Mouse (Mus musculus): ENCODE data around the gene Sema3b. TPM values are rescaled to one million over a fixed set of nuclear protein-coding genes. Genes with fewer than 3 reads are reported as not detected.
A peak's percentile ranks its signal among the peaks of the same experiment; 100 is the strongest.

Gene Sema3b
- polyA plus RNA-seq, 1 experiment: 4.3 TPM

DNA sequence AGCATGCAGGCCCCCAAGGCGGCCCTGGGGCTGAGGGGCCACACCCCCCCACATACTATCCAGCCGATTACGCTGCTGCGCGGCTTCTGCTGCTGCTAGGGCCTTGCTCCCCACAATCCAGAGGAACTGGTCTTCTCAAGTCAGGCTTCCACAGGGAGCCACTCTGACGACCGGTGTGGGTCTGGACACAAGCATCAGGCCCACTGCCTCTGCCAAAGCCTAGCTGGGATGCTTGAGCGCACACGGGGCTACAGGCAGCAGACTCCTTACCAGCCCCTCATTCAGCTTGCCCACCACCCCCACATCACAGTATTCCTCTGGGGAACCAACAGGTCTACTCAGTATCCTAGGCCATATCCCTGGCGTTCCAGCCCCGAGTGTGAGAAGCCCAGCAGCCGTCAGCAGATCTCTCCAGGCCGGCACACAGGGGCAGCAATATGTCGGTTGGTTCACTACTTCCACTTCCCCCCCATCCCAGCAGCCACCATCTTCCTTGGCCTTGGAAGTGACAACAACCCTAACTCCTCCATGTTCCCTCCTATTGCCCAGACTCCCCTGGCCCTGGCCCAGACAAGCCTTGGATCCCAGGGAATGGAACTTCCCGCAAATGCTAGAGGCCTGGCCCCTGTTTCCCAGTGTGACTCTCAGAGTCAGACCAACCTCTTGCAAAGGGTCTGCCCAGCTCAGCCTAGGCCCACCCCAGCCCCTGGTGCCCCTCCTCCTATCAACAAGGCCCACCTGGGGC is 24.8 kb upstream of the Sema3b start:
- H3K4me3 ChIP-seq (ENCODE audit: insufficient read depth, low read length): peak overlapping the region; percentile 62
- TF ChIP-seq CTCF (IDR thresholded peaks at IDR 0.05; ENCODE audit: extremely low read depth, insufficient read depth, low read length): no peak
- TF ChIP-seq POLR2A (IDR thresholded peaks at IDR 0.05; ENCODE audit: extremely low read depth, insufficient read depth, low read length): no peak
- peaks cover 6% of the 10 kb centered on the region for H3K4me1 ChIP-seq (ENCODE audit: control insufficient read depth, insufficient read depth, low read length)
- H3K27ac ChIP-seq (ENCODE audit: insufficient read depth, low read length): peak overlapping the region; percentile 85

DNA sequence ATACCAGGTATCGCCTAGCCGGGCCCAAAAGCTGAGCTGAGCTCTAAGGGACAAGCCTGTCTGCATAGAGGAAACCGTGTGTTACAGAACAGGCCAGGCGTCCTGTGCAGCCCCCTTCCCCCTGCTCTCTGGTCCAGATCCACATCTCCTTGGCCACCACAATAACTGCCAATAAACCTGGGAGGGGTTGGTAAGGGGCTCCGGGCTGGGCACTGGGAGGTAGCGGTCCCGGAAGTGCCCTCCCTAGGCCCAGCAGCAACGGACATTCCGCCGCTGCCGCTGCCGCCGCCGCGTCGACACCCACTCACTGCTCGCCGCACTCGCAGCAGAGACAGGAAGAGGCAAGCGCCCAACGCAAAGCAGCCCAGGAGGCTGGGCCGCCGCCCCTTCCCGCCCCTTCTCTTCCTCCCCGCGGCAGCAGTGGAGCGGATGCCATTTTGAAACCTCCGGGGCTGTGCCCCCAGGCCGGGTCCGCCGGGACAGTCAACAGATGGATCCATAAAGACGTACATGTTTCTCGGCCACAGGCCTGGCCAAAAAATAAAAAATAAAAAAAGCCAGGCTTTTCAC is 24.1 kb upstream of the Sema3b start:
- peaks cover 6% of the 10 kb centered on the region for H3K4me1 ChIP-seq (ENCODE audit: control insufficient read depth, insufficient read depth, low read length)

DNA sequence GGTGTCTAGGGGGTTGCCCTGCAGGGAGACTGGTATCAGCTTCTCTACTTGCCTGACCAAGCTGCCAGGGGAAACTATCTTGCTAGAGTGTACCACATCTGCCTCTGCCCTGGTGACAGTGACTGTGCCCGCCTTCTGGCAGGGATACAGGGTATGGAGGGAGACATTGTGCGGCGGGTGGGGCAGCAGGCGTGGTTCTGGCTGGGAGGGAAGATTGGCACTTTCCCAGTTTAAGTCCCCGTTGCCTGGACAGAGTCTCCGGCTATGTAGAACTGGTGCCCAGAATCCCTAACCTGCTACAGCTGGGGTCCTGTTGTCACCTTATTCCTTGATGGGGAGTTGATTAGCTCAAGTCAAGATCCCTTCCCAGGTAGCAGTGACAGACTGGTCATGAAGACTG is 23.4 kb upstream of the Sema3b start:
- Histone ChIP-seq H3K4me1 (ENCODE audit: control insufficient read depth, insufficient read depth, low read length) (peaks cover 11% of the 10 kb centered on the region), H3K27ac (ENCODE audit: insufficient read depth, low read length) (peak overlapping the region; percentile 85), H3K4me3 (ENCODE audit: insufficient read depth, low read length) (peak overlapping the region; percentile 62)
- no peak for TF ChIP-seq CTCF (IDR thresholded peaks at IDR 0.05; ENCODE audit: extremely low read depth, insufficient read depth, low read length)
- TF ChIP-seq POLR2A (IDR thresholded peaks at IDR 0.05; ENCODE audit: extremely low read depth, insufficient read depth, low read length): no peak

More for the DNA sequence above, 24.1 kb upstream of the Sema3b start:
- H3K27ac ChIP-seq (ENCODE audit: insufficient read depth, low read length): peak overlapping the region; percentile 85
- peak overlapping the region; percentile 62 for H3K4me3 ChIP-seq (ENCODE audit: insufficient read depth, low read length)
- TF ChIP-seq CTCF (IDR thresholded peaks at IDR 0.05; ENCODE audit: extremely low read depth, insufficient read depth, low read length): no peak
- TF ChIP-seq POLR2A (IDR thresholded peaks at IDR 0.05; ENCODE audit: extremely low read depth, insufficient read depth, low read length): peak; percentile 63; the same call in 1 of the 2 replicates

DNA sequence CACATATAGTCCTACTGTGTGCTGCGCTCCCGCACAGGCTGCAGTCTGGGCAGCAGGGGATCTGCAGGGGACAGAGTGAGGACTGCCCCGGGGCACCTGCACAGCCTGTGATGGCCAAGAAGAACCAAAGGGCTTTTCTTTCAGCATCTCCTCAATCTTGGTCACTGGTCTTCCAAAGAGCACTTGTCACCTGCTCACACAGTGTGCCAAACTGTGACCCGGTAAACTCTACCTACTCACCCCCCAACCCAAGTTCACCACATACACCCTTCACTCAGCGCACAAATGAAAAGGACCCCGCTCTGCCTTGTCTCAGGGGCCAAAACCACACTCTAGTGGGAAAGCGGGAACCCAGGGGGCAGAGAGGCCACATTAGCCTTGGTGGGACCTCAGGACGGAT is 22.8 kb upstream of the Sema3b start:
- H3K4me3 ChIP-seq (ENCODE audit: insufficient read depth, low read length): no peak overlapping the region
- TF ChIP-seq POLR2A (IDR thresholded peaks at IDR 0.05; ENCODE audit: extremely low read depth, insufficient read depth, low read length): no peak
- no peak for TF ChIP-seq CTCF (IDR thresholded peaks at IDR 0.05; ENCODE audit: extremely low read depth, insufficient read depth, low read length)
- H3K27ac ChIP-seq (ENCODE audit: insufficient read depth, low read length): 0 out of 2 replicates have a peak overlapping the region, but pooled peaks have one; percentile 6
- peaks cover 11% of the 10 kb centered on the region for H3K4me1 ChIP-seq (ENCODE audit: control insufficient read depth, insufficient read depth, low read length)

DNA sequence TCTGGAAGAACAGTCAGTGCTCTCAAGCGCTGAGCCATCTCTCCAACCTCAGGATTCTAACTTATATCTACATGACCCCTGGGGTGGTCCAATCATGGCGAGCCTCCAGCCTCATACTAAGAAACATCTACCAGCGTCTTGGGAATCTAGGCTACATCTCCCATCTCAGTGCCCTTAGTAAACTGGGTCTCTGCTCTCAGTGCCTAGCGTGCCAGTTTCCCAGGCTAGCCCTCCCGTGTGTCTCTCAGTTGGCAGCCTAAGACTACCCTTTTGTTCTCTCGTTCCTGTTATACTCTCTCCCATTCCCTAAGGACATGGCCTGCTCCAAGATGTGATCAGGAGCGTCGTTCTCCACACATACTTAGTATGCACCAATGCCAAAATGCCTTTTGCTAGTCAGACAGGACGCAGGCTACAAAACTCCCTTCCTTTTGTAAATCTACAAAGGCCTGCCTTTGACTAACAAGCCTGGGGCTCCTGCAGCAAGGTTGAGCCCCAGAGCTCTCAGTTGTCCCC is 22.3 kb upstream of the Sema3b start:
- no peak overlapping the region for H3K4me3 ChIP-seq (ENCODE audit: insufficient read depth, low read length)
- 0 out of 2 replicates have a peak overlapping the region, but pooled peaks have one; percentile 6 for H3K27ac ChIP-seq (ENCODE audit: insufficient read depth, low read length)
- H3K4me1 ChIP-seq (ENCODE audit: control insufficient read depth, insufficient read depth, low read length): peaks cover 13% of the 10 kb centered on the region
- no peak for TF ChIP-seq CTCF (IDR thresholded peaks at IDR 0.05; ENCODE audit: extremely low read depth, insufficient read depth, low read length)
- TF ChIP-seq POLR2A (IDR thresholded peaks at IDR 0.05; ENCODE audit: extremely low read depth, insufficient read depth, low read length): no peak

DNA sequence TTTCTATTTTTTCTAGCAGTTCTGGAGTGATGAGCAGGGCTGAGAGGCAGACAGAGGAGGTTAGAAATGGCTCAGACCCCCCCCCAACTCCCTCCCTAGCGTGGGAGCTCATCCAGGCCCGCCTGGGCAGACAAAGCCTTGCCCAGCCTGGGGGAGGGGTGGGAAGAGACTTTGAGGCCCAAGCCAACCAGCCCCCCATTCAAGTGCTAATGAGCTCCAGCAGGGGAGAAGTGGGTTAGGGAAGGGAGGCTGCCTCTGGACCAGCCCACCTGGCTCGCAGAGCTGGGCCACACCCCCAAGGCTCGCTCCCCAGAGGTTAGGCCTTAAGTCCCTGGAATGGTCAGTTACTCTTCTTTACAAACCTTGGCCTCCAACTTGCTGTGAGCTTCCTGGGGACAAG is 21.5 kb upstream of the Sema3b start:
- no peak overlapping the region for H3K27ac ChIP-seq (ENCODE audit: insufficient read depth, low read length)
- peaks cover 13% of the 10 kb centered on the region for H3K4me1 ChIP-seq (ENCODE audit: control insufficient read depth, insufficient read depth, low read length)
- H3K4me3 ChIP-seq (ENCODE audit: insufficient read depth, low read length): no peak overlapping the region
- TF ChIP-seq CTCF (IDR thresholded peaks at IDR 0.05; ENCODE audit: extremely low read depth, insufficient read depth, low read length) (no peak), POLR2A (IDR thresholded peaks at IDR 0.05; ENCODE audit: extremely low read depth, insufficient read depth, low read length) (no peak)

DNA sequence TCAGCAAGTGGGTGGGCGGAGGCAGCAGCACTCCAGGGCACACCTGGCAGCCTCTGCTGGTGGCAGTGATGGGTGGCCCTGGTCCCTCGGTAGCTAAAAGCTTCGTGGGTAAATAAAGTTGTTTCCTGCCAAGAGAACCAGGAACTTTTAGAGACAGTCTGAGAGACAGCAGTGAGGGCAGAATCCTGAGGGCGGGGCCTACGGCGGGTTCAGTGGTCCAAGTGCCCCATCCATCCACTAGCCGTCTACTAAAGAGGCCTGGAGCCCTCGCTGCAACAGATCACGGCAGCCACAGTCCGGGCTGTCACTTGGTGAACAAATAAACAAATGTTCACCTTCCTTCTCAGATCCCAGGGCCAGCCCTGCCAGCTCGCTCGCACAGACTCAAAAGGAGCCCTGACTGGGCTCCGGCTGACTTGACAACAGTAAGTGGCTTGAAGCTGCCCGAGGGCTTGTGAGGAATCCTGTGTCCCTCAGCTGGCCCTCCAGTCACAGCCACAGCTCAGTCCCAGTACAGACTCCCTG is 20.9 kb upstream of the Sema3b start:
- Histone ChIP-seq H3K4me1 (ENCODE audit: control insufficient read depth, insufficient read depth, low read length) (peaks cover 13% of the 10 kb centered on the region), H3K4me3 (ENCODE audit: insufficient read depth, low read length) (no peak overlapping the region), H3K27ac (ENCODE audit: insufficient read depth, low read length) (peak overlapping the region; percentile 10)
- TF ChIP-seq CTCF (IDR thresholded peaks at IDR 0.05; ENCODE audit: extremely low read depth, insufficient read depth, low read length) (no peak), POLR2A (IDR thresholded peaks at IDR 0.05; ENCODE audit: extremely low read depth, insufficient read depth, low read length) (no peak)

DNA sequence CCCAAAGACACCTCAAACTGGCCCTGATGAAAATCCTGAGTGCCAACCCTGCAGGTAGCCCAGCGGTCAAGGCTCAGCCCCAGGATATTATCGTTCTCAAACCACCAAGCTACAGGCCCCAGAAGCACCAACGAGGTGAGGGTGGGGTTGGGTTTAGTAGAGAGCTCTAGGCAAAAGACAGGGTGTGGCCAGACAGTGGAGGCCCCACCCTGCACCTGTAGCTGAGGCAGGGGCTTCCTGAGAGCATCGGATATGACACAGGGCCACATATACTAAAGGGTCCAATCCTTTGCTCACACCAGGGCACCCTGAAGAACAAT is 20.3 kb upstream of the Sema3b start:
- TF ChIP-seq CTCF (IDR thresholded peaks at IDR 0.05; ENCODE audit: extremely low read depth, insufficient read depth, low read length) (no peak), POLR2A (IDR thresholded peaks at IDR 0.05; ENCODE audit: extremely low read depth, insufficient read depth, low read length) (no peak)
- peaks cover 13% of the 10 kb centered on the region for H3K4me1 ChIP-seq (ENCODE audit: control insufficient read depth, insufficient read depth, low read length)
- no peak overlapping the region for H3K4me3 ChIP-seq (ENCODE audit: insufficient read depth, low read length)
- peak overlapping the region; percentile 56 for H3K27ac ChIP-seq (ENCODE audit: insufficient read depth, low read length)

DNA sequence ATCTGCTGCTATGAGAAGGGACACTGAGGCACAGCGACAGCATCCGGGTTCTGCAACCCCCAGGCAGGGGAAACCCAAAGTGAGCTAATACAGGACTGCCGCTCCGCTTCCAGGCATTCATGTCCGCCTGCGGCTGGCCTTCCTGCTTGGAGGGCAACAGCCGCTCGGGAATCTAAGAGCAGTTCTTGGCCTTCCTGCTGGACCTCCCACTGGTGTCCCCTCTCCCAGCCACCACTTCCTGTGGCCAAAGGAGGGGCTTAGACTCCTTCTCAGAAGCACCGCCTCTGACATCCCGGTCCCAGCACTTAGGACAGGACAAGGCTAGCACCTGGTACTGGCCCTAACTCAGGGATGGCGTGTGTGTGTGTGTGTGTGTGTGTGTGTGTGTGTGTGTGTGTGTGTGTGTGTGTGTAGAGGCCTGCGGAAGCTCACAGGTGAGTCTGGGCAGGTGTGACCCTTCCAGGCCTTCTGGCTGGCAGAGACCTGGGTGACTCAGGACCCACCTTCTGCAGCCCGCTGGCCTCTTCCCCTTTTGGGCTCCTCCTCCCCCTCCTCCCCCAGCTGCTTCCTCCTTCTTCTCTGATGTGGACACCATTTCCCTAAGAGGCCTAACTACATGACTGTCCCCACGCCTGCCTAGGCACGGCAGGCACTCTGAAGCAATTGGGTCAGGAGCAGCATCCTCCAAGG is 19.8 kb upstream of the Sema3b start:
- TF ChIP-seq POLR2A (IDR thresholded peaks at IDR 0.05; ENCODE audit: extremely low read depth, insufficient read depth, low read length) (no peak), CTCF (IDR thresholded peaks at IDR 0.05; ENCODE audit: extremely low read depth, insufficient read depth, low read length) (no peak)
- no peak overlapping the region for H3K4me3 ChIP-seq (ENCODE audit: insufficient read depth, low read length)
- peak overlapping the region; percentile 56; the same call in 1 of the 2 replicates for H3K27ac ChIP-seq (ENCODE audit: insufficient read depth, low read length)
- H3K4me1 ChIP-seq (ENCODE audit: control insufficient read depth, insufficient read depth, low read length): peaks cover 13% of the 10 kb centered on the region

Measured in cortical plate, adult 2 months (tissue).